Mouse (Mus musculus) cerebellum, adult (tissue): Measurements from ENCODE around the gene Sbk3.

ENCODE experiments used
- ATAC-seq: cut with Nextera tagmentation; 2 replicates; pipeline ENCODE4 v1.9.2; 2017; ENCODE audit warnings: mild to moderate bottlenecking, moderate library complexity, mixed read lengths; ENCODE audit not compliant: insufficient number of reproducible peaks, low FRiP score, low TSS enrichment

Sbk3 gene

DNA sequence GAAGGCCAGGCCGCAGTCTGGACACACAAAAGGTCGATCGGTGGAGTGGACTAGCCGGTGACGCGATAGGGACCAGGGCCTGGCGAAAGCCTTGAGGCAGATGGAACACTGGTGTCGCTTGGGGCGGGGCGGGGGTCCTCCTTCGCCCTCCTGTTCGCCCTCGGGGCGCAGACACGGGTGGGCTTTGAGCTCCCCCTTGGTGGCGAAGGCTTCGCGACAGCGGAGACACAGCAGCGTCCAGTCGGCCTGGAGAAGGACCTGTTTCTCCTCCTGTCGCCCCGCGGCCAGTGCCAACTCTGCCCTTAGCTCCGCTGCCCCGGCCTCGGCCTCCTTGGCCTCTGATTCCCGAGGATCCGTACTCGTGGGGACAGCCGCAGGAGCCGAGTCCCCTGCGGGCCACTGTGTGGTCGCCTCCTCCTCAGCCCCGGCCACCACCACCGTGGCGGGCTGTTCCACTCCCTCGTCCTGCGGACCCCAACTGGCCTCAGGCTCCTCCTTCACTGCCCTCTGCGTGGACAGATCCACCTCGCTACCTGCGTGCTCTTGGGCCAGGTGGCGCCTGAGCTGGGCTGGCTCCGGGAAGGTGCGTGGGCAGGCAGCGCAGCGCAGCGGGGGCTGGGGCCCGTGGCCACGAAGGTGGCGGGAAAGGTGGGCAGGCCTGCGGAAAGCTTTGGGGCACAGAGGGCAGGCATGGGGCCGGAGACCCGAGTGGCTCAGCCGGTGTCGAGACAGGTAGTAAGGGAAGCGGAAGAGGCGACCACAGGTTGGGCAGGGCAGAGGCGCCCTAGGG, 23.2 kb upstream of the Sbk3 start:
- ATAC-seq: no peak; the same call in 1 of the 2 replicates

DNA sequence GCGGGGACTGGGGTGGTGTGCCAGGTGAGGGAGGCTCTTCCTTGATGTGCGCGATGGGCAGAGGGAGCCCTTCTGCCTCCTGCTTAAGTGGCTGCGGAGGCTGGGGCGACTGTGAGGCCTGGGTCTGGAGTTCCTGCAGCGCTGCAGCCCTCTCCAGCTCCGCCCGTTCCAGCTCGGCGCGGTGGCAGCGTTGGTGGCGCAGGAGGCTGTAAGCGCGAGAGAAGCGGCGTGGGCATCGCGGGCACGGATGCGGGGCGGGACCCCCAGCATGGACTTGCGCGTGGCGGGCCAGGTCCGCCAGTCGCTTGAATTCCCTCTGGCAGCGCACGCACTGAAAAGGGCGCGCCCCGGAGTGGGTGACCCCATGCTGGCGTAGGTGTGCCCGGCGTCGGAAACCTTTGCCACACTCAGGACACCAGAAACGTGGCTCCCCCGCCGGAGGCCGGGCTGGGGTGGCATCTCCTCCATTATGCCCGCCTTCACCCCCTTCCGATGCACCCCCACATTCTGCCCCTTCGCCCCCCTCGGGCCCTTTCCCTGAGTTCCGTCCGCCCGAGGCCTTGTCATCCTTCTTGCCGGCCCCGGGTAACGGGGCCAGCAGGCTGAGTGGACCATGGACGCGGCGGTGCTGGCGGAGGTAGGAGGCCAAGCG, 22.5 kb upstream of the Sbk3 start:
- no peak for ATAC-seq

- no peak for ATAC-seq
These were observed 17.3 kb upstream of the Sbk3 start for GRCm38 (mm10) chr7:4988250-4988649.

GRCm38 (mm10) chr7:4976832-4977231, 5.9 kb upstream of the Sbk3 start:
- no peak for ATAC-seq

DNA sequence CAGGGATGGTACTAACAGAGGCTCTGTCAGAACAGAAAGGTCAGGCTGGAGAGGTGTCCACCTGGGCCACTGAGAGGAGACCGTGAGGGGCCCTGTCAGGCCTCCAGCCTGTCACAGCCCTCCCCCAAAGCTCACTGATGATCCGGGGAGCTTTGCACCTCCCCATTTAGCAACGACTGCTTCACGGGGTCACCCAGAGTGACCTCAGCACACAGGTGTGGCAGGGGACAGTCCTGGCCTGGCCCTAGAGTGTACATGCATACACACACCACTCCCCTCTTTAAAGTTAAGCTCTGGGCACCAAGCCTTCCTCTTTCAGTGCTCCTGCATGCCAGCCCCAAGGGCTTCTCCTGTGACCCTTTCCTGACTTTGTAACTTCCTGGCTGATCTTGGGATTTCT, 4.5 kb upstream of the Sbk3 start:
- no peak for ATAC-seq

DNA sequence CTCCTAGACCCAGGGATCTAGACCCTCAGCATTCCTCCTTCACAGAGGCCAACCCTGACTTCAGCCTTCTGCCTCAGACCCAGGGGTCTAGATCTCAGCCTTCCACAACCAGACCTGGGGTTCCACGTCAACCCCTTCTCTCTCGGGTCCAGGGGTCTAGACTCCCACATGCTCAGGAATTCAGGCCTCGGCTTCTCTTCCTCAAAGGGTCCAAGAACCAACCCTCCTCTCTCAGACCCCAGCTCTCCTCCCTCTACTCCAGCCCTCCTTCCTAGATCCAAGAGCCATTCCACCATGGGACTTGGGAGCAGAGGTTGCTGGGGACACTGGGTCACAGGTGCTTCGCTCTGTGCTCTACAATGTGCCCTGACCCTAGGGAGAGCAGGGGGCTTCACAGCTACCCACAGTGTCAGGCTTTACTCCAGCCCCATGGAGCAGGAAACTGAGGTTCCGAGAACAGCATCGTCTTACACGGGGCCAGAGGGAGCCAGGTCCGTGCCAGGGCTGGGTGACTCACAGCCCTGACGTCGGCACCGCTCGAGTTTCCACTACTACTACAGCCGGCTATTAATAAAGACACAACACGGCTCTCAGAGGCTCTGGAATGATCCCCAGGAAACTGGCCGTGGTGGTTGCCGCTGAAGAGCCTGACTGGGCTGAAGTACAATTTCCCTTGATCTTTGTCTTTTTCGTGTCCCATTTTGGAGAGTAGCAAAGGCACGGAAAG, 1.5 kb upstream of the Sbk3 start:
- ATAC-seq: no peak

DNA sequence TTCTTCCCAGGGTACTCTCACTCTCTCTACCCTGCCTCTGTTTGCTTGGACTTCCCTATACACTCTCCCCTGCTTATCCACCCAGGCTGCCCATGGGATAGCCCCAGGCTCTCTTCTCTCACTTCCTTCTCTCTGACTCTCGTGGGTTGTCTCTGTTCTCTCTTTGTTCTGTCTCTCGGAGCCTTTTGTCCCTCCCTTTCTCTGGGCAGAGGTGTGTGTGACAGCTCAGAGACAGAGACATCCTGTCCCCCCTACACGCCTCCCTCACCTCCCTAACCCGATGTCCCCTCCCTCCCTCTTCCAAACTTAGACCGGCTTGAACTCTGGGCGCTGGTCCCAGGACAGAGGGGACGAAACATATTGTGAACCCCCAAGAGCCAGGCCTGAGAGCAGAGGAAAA, 742 bp upstream of the Sbk3 start:
- ATAC-seq: no peak

GRCm38 (mm10) chr7:4964988-4965387, 6.0 kb downstream of the Sbk3 start:
- no peak for ATAC-seq

DNA sequence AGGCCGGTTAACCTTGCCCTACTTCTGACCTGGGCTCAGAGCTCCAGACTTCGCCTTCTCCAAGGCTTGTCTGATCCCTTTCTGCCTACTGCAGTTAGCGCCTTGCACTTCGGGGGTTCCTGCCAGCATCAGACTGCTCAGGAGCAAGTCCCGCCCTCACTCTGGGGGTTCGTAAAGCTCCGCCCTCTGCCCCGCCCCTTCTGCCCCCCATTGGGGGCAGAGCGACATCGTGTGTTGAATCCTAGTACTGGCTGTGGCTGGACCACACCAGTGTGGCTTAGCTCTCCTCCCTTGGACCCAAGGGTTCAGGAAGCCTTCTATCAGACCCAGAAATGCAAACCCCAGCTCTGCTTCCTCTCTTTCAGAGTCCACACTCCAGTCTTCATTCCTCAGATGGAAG, 6.7 kb downstream of the Sbk3 start, which contains the start of gene Sbk2:
Gene Sbk2 (minus strand): TSS at position 135 of the 400 bp plus-strand sequence.
- no peak for ATAC-seq

GRCm38 (mm10) chr7:4963527-4963926, 7.4 kb downstream of the Sbk3 start:
- no peak for ATAC-seq

- no peak for ATAC-seq
These were observed 13.6 kb downstream of the Sbk3 start for GRCm38 (mm10) chr7:4957361-4957760.

DNA sequence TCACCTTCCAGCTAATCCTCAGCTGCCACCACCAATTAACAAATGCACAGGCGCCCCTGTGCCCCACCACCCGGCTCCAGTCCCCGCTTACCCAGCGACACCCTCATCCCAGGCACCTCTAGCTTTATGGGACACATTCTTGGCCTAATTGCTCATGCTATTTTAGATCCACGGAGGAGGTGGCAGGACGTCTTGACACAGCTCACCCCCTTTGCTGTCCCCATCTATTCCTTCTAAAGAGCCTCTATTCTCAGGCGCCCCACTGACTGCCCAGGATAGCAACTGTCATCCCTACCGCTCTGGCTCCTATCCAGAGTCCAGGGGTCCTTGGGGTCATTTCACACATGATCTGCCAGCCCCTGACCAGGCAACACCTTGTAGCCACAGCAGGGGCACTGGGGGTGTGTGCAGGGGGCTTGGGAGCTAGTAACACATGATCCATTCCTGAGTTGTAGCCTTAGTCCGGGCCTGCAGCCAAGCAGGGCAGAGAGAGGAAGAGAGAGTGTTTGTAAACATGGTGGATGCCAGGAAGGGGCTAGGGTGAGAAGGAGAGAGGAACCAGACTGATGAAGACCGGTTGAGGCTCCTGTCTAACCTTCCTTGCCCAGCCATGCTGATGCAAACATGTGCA, 17.0 kb downstream of the Sbk3 start:
- ATAC-seq: no peak

DNA sequence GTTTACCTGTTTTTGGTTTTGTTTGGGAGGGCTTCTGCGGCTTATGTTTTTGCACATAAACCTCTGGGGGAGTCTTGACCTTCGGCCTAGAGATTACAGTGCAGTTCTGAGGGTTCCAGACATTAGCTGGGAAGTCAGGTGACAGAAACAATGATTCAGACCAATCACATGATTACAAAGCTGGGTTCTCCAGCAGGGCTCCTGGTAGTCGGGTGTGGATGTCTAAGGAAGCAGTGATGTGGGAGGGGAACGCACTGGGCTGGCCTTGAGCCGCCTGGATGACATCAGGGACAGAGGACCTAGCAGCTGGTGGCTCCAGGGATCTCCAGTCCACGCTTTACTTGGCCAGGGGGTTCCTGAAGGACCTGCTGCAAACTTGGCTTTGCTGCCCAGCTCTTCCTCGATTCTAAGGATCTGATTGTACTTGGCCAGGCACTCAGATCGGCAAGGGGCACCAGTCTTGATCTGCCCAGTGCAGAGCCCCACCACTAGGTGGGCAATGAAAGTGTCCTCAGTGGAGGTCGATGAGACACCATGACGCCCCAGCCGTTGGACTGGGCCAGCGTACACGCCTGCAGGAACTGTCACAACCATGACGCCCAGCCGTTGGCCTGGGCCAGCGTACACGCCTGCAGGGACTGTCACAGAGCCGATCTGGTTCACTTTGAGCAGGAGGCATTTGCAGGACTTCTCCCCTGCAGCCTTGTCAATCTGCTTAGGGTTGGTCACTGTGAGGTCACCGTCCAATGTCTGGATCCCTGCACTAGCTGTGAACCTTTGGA, 20.2 kb downstream of the Sbk3 start:
- ATAC-seq: no peak

DNA sequence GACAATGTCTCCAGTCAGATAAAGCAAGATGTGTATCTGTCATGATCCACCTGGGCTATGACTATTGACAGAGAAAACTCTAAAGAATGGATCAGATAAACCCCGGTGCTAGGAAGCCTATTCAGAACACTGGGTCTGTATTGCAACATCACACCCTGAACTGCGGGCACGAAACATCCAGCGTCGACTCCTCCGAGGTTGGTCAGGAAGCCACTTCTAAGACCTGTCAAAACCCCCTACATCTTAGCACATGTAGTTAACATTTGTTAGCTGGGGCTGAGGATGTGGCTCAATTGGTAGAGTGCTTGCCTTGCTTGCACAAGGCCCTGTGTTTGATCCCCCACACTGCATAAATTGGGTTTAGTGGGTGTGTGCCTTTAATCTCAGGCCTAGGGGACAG, 22.6 kb downstream of the Sbk3 start:
- ATAC-seq: no peak

GRCm38 (mm10) chr7:4947855-4948254, 23.1 kb downstream of the Sbk3 start:
- no peak for ATAC-seq

GRCm38 (mm10) chr7:4943223-4943815, 27.6 kb downstream of the Sbk3 start:
- peak; percentile 87 for ATAC-seq

- no peak for ATAC-seq
These were observed 28.3 kb downstream of the Sbk3 start for GRCm38 (mm10) chr7:4942673-4943072.

DNA sequence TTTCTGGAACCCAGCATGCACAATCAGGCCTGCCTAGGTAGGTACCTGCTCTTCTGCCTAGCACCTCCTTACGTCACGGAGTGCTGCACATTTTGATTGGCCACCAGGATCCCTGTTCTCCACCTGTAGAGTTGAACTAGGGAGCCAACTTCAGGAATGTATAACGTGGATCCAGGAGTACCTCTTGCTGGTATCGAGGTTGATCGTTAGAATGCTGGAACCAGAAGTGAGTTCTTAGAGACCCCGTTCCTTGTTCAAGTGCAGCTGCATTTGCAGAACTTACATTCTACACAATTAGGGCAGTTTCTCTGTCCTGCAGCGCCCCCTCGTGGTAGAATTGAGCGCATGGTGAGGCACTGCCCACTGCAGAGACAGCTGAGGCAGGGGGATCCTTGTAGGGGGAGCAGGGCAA, 30.9 kb downstream of the Sbk3 start:
- 0 out of 2 replicates have a peak, but pooled peaks have one; percentile 34 for ATAC-seq

GRCm38 (mm10) chr7:4938456-4938855, 32.5 kb downstream of the Sbk3 start:
- no peak for ATAC-seq

DNA sequence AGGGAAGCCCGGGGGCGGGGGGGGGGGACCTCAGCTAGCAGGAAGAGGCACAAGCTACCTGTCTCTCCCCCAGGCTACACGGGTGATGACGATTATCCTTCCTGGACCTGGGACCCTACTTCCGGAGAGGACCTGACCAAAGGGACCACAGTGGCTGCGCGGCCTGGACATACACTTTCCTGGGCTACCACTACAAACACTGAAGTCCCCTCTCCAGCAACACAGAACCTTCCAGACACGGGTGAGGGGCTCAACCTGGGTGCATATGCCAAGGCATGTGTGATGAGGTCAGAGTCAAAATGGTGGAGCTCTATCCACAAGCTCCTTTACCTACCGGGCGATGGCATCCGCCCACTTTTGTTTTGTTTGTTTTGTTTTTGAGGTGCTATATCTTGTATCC, 33.6 kb downstream of the Sbk3 start:
- no peak for ATAC-seq
